Mouse (Mus musculus) heart, embryonic 16.5 days (tissue): ENCODE results near the gene Aes. TPM values are rescaled to one million over a fixed set of nuclear protein-coding genes. Genes with fewer than 3 reads are reported as not detected.

ENCODE experiments used
- ATAC-seq: fragments of 200-750 bp; cut with Nextera tagmentation; replicated peaks from 2 replicates; pipeline ENCODE4 v1.8.0; 2017; ENCODE audit warnings: moderate number of reproducible peaks; ENCODE audit not compliant: insufficient read depth, low FRiP score; ENCODE audit errors: extremely low read depth
- H3K27ac ChIP-seq: fragments of 300-500 bp; sonication (generic); 2 replicates; pipeline ENCODE4 v1.5.1; 2014; ENCODE audit warnings: mild to moderate bottlenecking, low read length, control low read depth, moderate library complexity
- H3K27me3 ChIP-seq: fragments of 300-500 bp; sonication (generic); 2 replicates; pipeline ENCODE4 v1.6.1; 2014; ENCODE audit warnings: low read length, mixed read lengths; ENCODE audit not compliant: control insufficient read depth, insufficient read depth
- H3K36me3 ChIP-seq: fragments of 300-500 bp; sonication (generic); 2 replicates; pipeline ENCODE4 v1.6.1; 2014; ENCODE audit not compliant: control insufficient read depth, insufficient read depth
- H3K4me1 ChIP-seq: fragments of 300-500 bp; sonication (generic); 2 replicates; pipeline ENCODE4 v1.6.1; 2014; ENCODE audit warnings: low read length, mixed read lengths; ENCODE audit not compliant: control insufficient read depth, insufficient read depth
- H3K4me2 ChIP-seq: fragments of 300-500 bp; sonication (generic); 2 replicates; pipeline ENCODE4 v1.6.1; 2014; ENCODE audit warnings: low read depth, mild to moderate bottlenecking, control low read depth, low read length
- H3K4me3 ChIP-seq: fragments of 300-500 bp; sonication (generic); 2 replicates; pipeline ENCODE4 v1.5.1; 2014; ENCODE audit warnings: mild to moderate bottlenecking, control low read depth, low read length
- H3K9ac ChIP-seq: fragments of 300-500 bp; sonication (generic); 2 replicates; pipeline ENCODE4 v1.6.1; 2014; ENCODE audit warnings: low read length, control low read depth
- H3K9me3 ChIP-seq: fragments of 300-500 bp; sonication (generic); replicated peaks from 2 replicates; pipeline ENCODE4 v1.6.1; 2016; ENCODE audit warnings: low read length; ENCODE audit not compliant: control insufficient read depth
- WGBS: fragments of 180-500 bp; shearing (Covaris S2); extraction: QIAGEN DNeasy Blood & Tissue Kit; methylation state at CpG from one replicate; pipeline ENCODE4 v1.1.7; 2014; 5-methylcytosine and 5-hydroxymethylcytosine counted together
- polyA plus RNA-seq: library from polyadenylated mRNA; unstranded; fragments of >200 nt; fragmentation: Nextera tagmentation; extraction: Ambion mirVana; gene quantifications from 2 replicates; pipeline ENCODE4 v1.2.1, GENCODE M21; 2015

Gene Aes
- polyA plus RNA-seq, 1 experiment from 2014 or later, result 529 TPM

GRCm38 (mm10) chr10:81598342-81598741 is 39.1 kb downstream of the Aes start:
- WGBS, result 50% methylated on average over 3 of the region's 3 CpGs
- Histone ChIP-seq H3K4me2 (no peak overlapping the region), H3K27ac (no peak overlapping the region), H3K36me3 (no peaks in the 10 kb centered on the region), H3K4me3 (no peak overlapping the region), H3K4me1 (peaks cover 56% of the 10 kb centered on the region), H3K27me3 (0 out of 2 replicates have a peak, but pooled peaks cover 4% of the 10 kb centered on the region), H3K9me3 (no peaks in the 10 kb centered on the region), H3K9ac (no peak overlapping the region)
- no peak for ATAC-seq

- Histone ChIP-seq H3K27me3 (0 out of 2 replicates have a peak, but pooled peaks cover 4% of the 10 kb centered on the region), H3K9me3 (no peaks in the 10 kb centered on the region), H3K4me2 (no peak overlapping the region), H3K27ac (no peak overlapping the region), H3K9ac (no peak overlapping the region), H3K4me1 (peaks cover 56% of the 10 kb centered on the region), H3K36me3 (no peaks in the 10 kb centered on the region), H3K4me3 (no peak overlapping the region)
- ATAC-seq, result no peak
- 55% methylated on average over 6 of the region's 6 CpGs for WGBS
Measured at GRCm38 (mm10) chr10:81598871-81599270, 39.6 kb downstream of the Aes start.

- H3K9me3 ChIP-seq, result no peaks in the 10 kb centered on the region
- WGBS, result 75% methylated on average over 5 of the region's 5 CpGs
- ATAC-seq, result no peak
- no peak overlapping the region for H3K4me3 ChIP-seq
- H3K4me1 ChIP-seq, result peaks cover 56% of the 10 kb centered on the region
- H3K27ac ChIP-seq, result no peak overlapping the region
- no peak overlapping the region for H3K9ac ChIP-seq
- H3K4me2 ChIP-seq, result no peak overlapping the region
- H3K27me3 ChIP-seq, result 0 out of 2 replicates have a peak, but pooled peaks cover 4% of the 10 kb centered on the region
- no peaks in the 10 kb centered on the region for H3K36me3 ChIP-seq
Measured at GRCm38 (mm10) chr10:81599630-81600029, 40.3 kb downstream of the Aes start.

DNA sequence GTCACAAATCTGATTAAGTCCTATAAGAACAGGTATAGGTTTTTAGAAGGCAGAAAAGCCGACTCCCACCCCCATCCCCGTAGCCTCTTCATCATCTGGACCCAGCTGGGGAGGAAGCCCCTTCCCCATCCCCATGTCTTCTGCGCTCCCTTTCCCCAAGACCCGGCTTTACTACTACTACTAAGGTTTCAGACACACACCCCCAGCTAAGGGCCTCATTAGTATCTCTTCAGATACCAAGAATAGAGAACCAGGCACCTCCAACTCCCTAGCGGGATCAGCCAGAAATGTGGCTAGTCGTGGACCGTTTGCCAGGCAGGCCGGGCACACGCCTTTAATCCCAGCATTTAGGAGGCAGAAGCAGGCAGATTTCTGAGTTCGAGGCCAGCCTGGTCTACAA is 40.8 kb downstream of the Aes start:
- ATAC-seq, result no peak
- Histone ChIP-seq H3K9me3 (no peaks in the 10 kb centered on the region), H3K4me1 (peaks cover 58% of the 10 kb centered on the region), H3K27me3 (0 out of 2 replicates have a peak, but pooled peaks cover 2% of the 10 kb centered on the region), H3K9ac (no peak overlapping the region), H3K4me3 (no peak overlapping the region), H3K4me2 (peak overlapping the region; percentile 71; the same call in 1 of the 2 replicates), H3K27ac (peak overlapping the region; percentile 69), H3K36me3 (no peaks in the 10 kb centered on the region)
- WGBS, result 43% methylated on average over 10 of the region's 10 CpGs

- ATAC-seq, result peak; percentile 84
- H3K4me3 ChIP-seq, result peak within 1 kb of the TSS; percentile 46
- under 1% methylated on average over 28 of the region's 28 CpGs for WGBS
- H3K9me3 ChIP-seq, result no peaks in the 10 kb centered on the region
- H3K4me2 ChIP-seq, result peak within 1 kb of the TSS; percentile 71
- no peaks in the 10 kb centered on the region for H3K27me3 ChIP-seq
- H3K4me1 ChIP-seq, result peaks cover 58% of the 10 kb centered on the region
- peak within 1 kb of the TSS; percentile 69 for H3K27ac ChIP-seq
- H3K9ac ChIP-seq, result peak within 1 kb of the TSS; percentile 66
- no peaks in the 10 kb centered on the region for H3K36me3 ChIP-seq
Measured at GRCm38 (mm10) chr10:81600738-81601203, 41.5 kb downstream of the Aes start, which contains the start of gene Tle6. TSS of gene Tle6 (minus strand) at chr10:81601073.

DNA sequence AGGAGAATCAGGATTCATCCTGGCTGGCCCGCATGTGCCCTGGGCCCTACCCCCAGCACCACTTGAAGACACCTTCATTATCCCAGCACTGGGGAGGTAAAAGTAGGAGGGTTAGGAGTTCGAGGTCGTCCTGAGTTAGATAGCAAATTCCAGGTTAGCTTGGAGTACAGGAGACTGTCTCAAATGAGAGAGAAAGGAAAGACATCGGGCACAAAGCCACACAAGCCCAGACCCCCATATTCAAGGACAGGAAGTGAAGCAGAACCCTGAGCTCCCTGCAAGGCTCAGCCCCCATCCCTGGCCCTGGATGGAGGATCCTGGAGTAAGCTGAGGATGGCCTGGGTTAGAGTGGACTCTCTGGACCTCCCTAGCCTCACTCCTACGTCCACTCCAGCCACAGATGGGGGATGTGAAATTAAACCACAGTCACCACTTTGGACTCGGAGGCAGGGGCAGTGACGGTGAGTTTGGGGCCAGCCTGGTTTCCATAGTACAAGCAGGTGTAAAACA is 42.2 kb downstream of the Aes start:
- H3K4me2 ChIP-seq, result peak overlapping the region; percentile 71
- ATAC-seq, result no peak

GRCm38 (mm10) chr10:81602741-81603151 is 43.5 kb downstream of the Aes start:
- Histone ChIP-seq H3K4me1 (peaks cover 41% of the 10 kb centered on the region), H3K27ac (0 out of 2 replicates have a peak overlapping the region, but pooled peaks have one; percentile 33), H3K4me2 (no peak overlapping the region), H3K27me3 (no peaks in the 10 kb centered on the region), H3K9me3 (no peaks in the 10 kb centered on the region), H3K4me3 (no peak overlapping the region), H3K36me3 (no peaks in the 10 kb centered on the region), H3K9ac (no peak overlapping the region)
- 23% methylated on average over 4 of the region's 4 CpGs for WGBS
- ATAC-seq, result no peak

More for the DNA sequence above, 42.2 kb downstream of the Aes start:
- Histone ChIP-seq H3K4me3 (peak overlapping the region; percentile 46), H3K4me1 (peaks cover 53% of the 10 kb centered on the region), H3K27me3 (no peaks in the 10 kb centered on the region), H3K9ac (peak overlapping the region; percentile 63), H3K36me3 (no peaks in the 10 kb centered on the region), H3K9me3 (no peaks in the 10 kb centered on the region), H3K27ac (peak overlapping the region; percentile 43)
- WGBS, result 34% methylated on average over 7 of the region's 7 CpGs

DNA sequence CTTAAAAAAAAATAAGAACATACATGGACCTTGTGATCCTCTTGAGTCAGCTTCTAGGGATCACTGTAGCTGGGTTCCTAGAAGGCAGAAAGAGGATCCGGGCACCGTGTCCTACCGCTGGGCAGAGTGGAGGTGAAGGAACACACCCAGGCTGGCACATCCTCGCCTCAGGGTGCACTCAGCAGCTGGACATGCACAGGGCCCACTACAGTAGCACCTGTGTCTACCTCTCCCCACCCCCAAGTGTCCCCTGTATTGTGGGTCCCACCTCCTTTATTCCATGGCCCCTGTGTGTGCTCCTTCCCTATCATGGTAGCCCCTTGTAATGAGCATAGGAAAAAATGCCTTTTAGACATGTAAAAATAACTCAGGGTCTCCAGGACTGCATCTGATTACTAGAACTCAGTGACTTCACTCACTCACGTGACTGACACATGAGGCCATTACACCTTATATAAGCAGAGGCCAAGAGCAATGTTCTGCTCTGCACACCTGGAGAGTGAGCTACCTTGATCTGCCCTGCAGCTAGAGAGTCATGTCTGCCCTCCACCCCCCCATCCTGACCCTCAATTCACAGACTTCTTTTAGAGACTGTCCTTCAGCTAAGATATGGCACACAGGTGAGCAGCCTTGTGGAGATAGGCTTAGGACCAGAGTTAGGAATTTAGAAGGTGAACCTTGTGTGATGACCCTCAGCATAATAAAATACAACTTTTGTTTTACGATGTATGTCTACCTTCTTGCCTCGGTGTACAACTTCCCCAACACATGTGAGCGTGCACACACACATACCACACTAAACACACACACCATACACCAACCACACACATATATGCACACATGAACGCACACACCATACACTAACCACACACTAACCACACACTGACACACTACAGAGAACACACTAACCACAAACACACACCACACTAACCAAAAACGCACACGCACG is 45.0 kb downstream of the Aes start:
- Histone ChIP-seq H3K9ac (peak overlapping the region; percentile 64), H3K4me3 (peak overlapping the region; percentile 30), H3K36me3 (no peaks in the 10 kb centered on the region), H3K27ac (peak overlapping the region; percentile 46; the same call in 1 of the 2 replicates), H3K27me3 (no peaks in the 10 kb centered on the region), H3K4me1 (peaks cover 37% of the 10 kb centered on the region), H3K4me2 (peak overlapping the region; percentile 54), H3K9me3 (no peaks in the 10 kb centered on the region)
- no peak for ATAC-seq
- 74% methylated on average over 12 of the region's 12 CpGs for WGBS
